Mouse (Mus musculus) heart, adult 11 months (tissue): ENCODE results near the gene Myo18a.

Source experiments
- DNase-seq: peaks from one replicate; pipeline ENCODE4 v3.0.0; 2022

Gene Myo18a

DNA sequence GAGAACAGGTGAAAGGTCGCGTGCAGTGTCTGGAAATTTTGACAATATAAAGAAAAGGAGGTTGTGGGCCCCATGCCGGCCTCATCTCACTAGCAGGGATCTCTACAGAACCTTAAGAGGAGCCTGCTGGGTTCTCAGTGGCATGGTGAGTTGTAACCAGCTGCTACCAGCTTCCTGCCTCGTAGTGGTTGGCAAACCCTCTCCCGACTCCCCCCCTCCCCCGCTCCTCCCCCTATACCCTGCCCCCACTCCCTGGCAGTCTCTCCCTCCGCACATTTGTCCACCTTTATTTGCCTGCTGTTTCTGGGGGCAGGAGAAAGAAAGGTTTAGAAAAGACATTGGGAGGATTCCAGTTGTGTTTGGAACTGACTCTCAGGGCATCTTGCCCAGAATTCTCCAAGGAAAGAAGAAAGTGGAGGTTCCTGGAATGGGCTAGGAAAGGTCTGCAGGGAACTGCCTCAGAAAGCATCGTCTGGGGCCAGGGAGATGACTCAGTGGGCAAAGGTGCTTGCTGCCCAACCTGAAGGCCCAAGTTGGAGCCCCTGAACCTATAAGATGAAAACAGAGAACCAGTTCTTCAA lies 138.8 kb downstream of the Myo18a start:
- DNase-seq = no peak

DNA sequence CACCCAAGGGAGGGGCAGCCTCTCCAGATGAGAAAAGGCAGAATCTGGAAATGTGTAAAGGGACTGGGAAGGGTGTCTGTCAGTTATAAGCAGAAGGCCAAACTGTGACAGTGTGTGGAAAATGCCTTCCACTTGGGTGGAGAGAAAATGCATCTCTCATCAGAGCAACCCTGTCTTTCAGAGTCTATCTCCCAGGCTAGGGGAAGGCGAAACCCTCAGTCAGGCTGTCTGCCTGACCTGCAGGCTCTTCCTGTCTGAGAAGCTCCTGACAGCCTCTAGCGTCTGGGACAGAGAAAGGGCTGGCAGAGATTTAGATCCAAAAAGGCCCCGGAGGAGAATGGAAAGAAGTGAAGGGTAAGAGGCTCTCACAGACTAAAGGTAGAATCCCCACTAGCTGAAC lies 140.7 kb downstream of the Myo18a start:
- no peak for DNase-seq

DNA sequence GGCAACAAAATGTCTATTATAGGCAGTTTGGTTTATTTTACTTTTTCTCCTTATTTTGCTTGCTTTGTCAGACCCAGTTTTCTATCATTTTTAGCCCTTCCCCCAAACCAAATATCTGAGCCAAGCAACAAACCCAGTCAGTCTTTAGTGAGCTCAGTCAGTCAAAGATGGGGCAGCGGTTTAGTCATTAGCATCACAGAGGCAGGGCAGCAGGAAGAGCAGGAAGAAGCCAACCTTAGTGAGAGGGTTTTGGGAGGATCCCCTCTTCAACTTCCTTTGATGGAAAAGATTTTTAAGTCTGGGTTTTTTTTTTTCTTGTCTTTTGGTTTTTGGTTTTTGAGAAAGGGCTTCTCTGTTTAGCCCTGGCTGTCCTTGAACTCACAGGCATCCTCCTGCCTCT lies 141.7 kb downstream of the Myo18a start:
- no peak for DNase-seq

DNA sequence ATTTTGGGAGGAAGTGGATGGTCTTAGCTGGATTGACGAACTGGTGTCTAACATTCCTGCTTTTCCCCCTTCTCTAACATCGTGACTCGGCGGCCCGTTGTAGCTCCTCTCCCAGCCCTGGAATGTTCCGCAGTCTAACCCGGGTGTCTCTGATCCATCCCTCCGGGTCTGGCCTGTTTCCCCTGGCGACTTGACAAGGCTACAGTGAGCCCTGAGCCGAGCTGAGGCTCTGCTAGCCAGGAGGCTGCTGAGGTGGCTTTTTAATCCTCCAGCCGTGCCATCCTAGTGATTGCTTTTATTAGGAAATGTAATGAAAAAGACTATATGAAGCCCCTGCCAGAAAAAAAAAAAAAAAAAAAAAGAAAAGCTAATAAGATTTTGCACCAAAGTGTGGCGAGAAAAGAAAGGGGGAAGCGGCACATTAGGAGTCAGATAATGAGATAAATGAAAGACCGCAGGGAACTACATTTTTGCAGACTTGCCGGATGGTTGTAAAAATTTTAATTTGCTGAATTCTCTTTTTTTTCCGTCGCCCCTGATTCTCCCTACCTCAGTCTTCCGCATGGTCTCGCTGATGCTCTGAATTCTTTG lies 143.1 kb downstream of the Myo18a start:
- DNase-seq = no peak

DNA sequence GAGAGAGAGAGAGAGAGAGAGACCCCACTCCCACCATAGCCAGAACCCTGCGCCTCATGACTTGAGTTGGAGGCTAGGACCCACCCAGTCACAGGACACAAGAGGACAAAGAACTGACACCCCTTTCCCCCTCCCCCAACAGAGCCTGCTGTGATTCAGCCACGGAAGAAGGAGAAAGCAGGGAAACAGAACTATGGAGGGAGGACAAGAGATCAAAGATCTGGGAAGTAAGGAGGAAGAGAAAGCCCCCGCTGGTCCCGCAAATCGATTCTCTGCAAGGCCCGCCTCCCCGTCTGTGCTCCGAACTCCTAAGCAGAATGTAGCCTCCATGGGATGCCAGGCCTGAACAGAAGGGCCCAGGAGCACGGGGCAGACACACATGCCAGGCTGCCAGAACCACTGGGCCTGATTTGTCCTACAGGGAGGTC lies 143.7 kb downstream of the Myo18a start:
- DNase-seq = no peak

DNA sequence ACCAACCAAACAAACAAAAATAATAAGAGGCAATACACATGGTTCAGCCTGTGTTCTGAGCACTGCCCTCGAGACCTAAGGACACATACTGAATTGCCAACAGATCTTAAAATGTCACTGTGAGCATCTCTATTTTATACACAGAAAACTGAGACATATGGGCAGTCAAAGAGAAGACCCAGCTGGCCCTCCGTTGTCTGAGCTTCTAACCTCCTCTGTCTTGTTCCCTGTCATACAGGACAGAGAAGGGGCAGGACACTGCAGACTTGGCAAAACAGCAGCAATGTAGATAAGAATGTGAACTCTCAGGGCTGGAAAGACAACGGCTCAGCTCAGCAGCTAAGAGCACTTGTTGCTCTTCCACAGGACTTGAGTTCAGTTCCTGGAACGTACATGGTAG lies 145.4 kb downstream of the Myo18a start:
- no peak for DNase-seq

DNA sequence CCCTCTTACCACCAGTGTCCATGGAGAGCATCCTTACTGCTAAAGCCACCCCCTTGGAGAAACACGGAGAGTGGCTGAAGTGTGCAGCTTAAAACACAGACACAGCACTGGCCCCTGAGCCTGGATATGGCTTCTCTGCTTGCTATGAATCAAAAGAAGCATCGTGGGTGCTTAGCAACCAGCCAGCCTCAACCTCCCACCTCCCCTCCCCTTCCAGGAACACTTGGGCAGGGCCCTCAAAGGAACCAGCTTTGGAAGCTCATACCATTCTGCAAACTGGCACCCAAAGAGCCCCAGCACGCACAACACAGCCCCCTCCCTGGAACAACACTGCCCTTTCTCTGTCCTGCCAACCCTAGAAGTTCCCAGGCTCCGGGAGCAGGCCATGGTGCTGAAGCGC lies 146.3 kb downstream of the Myo18a start:
- no peak for DNase-seq

DNA sequence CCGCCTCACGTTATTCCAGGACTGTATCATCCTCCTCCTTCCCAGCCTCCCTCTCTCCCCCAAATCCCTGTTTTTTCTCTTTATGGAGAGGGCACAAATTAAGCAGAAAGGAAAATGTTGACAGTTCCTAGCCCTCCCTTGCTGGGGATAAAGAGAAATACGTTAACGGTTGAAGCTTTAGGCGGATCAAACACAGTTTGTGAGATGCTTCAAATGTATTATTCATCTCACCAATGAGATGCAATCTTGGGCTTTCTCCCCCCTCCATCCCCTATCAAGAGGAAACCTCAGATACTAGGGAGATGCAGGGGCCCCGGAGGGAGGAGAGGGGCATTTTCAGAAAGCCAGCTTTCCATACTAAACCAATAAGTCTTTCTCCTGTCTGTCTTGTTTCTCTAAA lies 146.7 kb downstream of the Myo18a start:
- no peak for DNase-seq

DNA sequence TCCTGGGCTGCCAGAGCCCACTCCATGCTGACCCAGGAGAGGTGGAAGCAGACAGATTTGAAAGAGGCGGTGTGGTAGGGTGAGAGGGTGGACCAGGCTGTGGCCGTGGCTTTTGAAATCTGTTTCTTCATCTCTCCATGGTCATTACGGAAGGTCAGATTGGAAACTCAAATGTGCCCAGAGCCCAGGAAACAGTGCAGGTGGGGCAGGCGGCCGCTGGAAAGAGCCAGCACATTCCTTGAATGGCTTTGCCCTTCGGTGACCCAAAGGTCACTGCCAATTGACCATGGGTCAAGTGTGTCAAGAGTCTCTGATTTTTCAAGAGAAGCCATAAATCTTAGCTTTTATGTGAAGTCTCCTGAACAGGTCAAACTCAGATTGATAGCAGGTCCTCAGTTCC lies 150.5 kb downstream of the Myo18a start:
- DNase-seq = no peak

DNA sequence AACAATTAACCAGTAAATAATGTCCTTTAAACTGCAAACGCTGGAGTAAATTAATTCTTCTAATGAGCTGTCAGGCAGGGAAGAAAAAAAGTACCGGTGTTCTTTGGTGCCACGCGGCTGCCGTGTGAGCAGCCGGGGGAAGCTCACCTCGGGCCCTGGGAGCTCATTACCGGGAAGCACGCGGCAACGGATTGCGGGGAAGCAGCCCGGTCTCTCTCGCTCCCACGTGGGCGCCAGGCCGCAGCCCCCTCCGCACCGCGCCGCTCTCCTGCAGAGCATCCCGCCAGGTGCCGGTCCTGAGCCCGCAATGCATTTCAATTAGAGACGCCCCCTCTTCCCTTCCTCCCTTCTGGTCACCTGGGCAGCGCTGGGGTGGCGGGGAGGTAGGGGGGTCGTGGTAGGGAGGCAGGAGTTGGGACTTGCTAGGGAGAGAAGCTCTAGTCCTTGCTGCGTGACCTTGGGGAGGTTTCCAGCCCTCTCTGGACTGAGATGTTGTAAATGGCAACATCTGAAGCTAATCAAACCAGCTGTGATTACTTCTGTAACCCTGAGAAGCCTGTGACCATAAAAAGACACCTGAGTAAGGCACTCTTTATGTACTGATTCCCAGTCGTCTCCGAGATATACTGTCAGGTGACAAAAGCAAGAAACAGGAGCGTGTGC lies 151.7 kb downstream of the Myo18a start:
- DNase-seq = no peak
